Mouse (Mus musculus) splenic B cell, adult 2 months (primary cell): ENCODE measurements around the gene 1700123O20Rik.
A peak's percentile ranks its signal among the peaks of the same experiment; 100 is the strongest.

Source experiments
- DNase-seq: peaks from one replicate; pipeline ENCODE4 v3.0.0-alpha.2; 2011; ENCODE audit warnings: low read depth, low spot score
- H3K27me3 ChIP-seq: 2 replicates; pipeline ENCODE4 v1.6.1; 2012; ENCODE audit warnings: mild to moderate bottlenecking, low read length, moderate library complexity, mixed read lengths; ENCODE audit not compliant: control insufficient read depth, poor library complexity, insufficient read depth, severe bottlenecking
- H3K36me3 ChIP-seq: 2 replicates; pipeline ENCODE4 v1.6.1; 2012; ENCODE audit warnings: mild to moderate bottlenecking, low read length, moderate library complexity, mixed read lengths; ENCODE audit not compliant: control insufficient read depth, poor library complexity, insufficient read depth, severe bottlenecking

1700123O20Rik gene

GRCm38 (mm10) chr14:54652787-54653186, 33.2 kb upstream of the 1700123O20Rik start:
- Histone ChIP-seq H3K27me3 (no peaks in the 10 kb centered on the region), H3K36me3 (peaks cover 18% of the 10 kb centered on the region)
- DNase-seq = no peak

- H3K36me3 ChIP-seq = peaks cover 18% of the 10 kb centered on the region
- DNase-seq = peak; percentile 79
- H3K27me3 ChIP-seq = no peaks in the 10 kb centered on the region
These were observed 32.5 kb upstream of the 1700123O20Rik start for GRCm38 (mm10) chr14:54653496-54653895.

DNA sequence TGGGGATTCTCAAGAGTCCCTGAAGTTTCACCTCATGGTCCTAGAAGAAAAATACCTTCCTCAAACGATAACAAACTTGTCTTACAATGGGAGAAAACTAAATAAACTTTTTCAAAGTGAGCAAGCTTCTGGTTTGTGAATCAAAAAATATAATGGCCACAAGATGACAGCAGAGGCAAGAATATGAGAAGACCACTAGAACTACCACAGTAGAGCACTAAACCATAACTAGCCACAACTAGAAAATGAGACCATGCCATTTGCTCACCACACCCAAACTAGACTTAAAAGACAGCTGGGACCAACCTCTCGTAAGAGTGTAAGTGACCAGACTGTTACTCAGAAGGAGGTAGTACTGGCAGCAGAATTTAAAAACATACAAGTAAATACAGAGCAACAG, 26.0 kb upstream of the 1700123O20Rik start:
- DNase-seq = no peak
- H3K27me3 ChIP-seq = no peaks in the 10 kb centered on the region
- H3K36me3 ChIP-seq = peaks cover 34% of the 10 kb centered on the region

DNA sequence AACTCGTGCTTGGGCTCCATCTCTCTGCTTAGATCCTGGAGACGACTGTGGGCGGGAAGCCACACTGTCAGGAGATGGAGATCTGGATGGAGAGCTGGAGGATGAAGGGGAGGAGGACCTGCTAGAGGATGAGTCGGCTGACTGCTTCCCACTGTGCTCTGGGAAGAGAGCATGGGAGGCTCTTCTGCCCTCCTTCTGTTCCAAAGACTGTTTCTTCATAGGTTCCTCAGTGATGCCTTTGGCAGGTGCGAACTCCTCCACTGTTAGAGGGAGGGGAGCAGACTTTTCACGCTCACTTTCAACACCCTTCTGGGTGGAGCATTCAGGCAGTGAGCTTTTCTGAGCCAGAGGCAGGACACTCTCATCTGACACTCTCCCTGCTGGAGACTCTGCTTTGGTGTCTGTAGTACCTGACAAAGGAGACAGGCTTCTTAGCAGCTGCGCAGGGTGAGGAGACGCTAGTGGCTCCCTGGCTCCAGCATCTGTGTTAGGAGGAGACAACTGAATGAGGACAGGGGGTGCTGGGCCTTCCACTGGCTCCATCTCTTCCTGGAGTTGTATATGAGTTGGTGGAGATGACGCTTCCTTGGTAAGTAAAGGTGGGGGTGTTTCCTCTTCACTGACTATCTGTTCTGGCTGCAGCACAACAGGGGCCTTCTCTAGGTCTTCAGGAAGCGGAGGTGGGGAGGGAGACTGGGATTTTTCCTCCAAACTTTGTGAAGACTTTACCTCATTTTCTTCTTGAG, 21.4 kb upstream of the 1700123O20Rik start:
- no peak for DNase-seq
- no peaks in the 10 kb centered on the region for H3K27me3 ChIP-seq
- H3K36me3 ChIP-seq = peaks cover 27% of the 10 kb centered on the region

DNA sequence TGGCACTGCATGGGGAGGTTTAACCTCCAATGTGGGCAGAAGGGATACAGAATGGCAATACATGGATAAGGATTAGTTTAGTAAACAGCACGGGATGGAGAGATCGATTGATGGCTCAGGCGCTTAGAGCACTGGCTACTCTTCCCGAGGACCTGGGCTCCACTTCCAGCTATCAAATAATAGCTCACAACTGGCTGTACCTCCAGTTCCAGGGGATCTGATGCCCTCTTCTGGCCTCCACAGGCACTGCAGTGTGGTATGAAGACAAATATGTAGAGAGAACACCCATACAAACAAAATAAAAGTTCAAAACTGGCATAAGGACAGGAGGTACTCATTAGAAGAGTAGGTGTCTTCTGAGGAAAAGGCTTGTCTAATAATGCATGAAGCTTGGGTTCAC, 16.6 kb upstream of the 1700123O20Rik start:
- peaks cover 17% of the 10 kb centered on the region for H3K36me3 ChIP-seq
- peak; percentile 65 for DNase-seq
- H3K27me3 ChIP-seq = no peaks in the 10 kb centered on the region

DNA sequence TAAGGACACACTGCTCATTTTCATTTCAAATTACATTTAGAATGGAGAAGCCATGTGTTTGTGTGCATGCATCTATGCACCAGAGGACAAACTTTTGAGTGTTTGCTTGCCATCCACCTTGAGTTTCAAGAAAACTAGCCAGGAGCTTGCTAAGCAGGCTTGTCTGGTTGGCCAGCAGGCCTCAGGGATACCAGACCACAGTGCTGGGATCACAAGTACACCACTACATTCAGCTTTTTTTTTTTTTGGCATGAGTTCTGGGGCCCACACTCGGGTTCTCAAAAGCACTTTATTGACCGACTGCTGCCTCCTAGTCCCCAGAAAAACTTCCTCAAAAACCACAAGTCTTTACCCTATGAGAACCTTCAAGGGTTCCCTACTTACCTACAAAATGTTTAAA, 11.7 kb upstream of the 1700123O20Rik start:
- H3K27me3 ChIP-seq = no peaks in the 10 kb centered on the region
- no peak for DNase-seq
- peaks cover 21% of the 10 kb centered on the region for H3K36me3 ChIP-seq

DNA sequence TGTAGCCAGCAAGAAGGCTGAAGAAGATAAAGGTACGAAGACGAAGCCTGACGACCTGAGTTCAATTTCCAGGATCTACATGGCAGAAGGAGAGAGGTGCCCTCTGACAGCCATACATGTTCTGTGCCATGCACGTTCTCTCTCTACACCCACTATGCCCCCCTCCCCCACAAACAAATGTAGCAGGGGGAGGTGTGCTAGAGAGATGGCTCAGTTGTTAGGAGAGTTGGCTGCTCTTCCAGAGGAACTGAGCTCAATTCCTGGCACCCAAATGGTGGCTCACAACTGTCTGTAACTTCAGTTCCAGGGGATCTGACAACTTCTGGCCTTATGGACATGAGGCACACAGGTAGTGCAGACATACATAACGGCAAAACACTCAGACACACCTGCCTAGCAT, 9.7 kb upstream of the 1700123O20Rik start:
- peaks cover 24% of the 10 kb centered on the region for H3K36me3 ChIP-seq
- no peaks in the 10 kb centered on the region for H3K27me3 ChIP-seq
- no peak for DNase-seq

GRCm38 (mm10) chr14:54678657-54679304, 7.2 kb upstream of the 1700123O20Rik start:
- peaks cover 25% of the 10 kb centered on the region for H3K36me3 ChIP-seq
- no peaks in the 10 kb centered on the region for H3K27me3 ChIP-seq
- no peak for DNase-seq

DNA sequence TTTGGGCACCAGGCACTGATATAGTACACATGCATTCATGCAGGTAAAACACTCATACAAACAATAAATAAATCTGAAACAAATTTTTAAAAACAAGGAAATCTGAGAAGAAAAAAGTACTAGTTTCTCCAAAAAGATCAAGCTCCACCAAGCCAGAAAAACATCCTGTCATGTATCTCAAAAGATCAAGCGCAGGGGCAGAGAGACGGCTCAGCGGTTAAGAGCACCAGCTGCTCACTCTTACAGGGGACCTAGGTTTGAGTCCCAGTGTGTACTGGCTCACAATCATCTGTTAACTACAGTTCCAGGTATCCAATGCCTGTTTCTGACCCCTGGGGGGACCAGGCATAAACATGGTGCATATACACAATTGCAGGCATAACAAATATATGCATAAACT, 3.6 kb upstream of the 1700123O20Rik start:
- no peak for DNase-seq
- H3K36me3 ChIP-seq = peaks cover 11% of the 10 kb centered on the region
- no peaks in the 10 kb centered on the region for H3K27me3 ChIP-seq

DNA sequence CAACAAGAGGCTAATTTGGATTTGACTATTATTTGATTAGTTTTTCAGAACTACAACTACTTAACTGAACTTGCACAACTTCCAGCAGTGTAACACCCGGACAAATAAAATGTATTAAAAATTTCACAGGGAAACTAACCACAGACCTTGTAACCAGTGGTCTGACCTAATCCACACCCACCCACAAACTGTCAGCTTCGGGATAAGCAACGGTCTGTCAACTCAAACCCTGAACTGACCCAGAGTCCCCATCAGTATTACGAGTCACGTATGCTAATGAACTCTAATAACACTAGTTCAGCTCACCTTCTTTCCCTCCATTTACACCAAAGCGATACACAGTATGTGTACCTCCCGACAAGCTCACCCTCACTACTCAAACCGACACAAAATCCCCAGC, 545 bp upstream of the 1700123O20Rik start:
- H3K27me3 ChIP-seq = no peaks in the 10 kb centered on the region
- peaks cover 4% of the 10 kb centered on the region; the same call in 1 of the 2 replicates for H3K36me3 ChIP-seq
- DNase-seq = no peak

DNA sequence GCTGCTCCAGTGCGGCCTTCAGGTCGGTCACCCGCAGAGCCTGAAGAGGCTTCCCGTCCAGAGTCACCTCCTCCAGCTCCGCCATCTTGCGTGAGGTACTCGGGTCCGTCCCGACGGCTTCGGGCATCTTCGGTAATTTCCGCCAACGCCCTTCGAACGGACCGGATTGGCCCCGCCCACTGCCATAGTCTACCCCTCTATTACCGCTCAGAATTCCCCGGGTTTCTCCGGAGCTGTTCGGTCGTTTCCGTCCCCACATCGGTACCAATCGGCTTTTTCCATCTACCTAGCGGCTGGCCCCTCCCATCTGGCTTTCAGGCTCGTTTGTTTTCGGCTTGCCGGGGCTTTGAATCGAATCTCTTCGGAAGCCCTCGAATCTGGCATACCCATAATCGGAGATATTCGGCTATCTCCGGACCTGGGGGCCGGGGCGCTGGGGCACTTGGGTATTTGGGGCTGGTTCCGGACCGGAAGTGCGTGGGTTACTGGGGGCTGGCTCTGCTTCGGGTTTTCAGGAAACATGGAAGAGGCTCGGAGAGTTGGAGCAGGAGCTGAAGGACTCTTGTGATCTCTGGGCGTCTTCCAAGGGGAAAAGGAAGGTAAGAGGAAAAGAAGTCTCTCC, 617 bp downstream of the 1700123O20Rik start, which contains the start of gene Acin1:
Acin1 (minus strand) TSS at position 410 of the 622 bp plus-strand sequence.
- Histone ChIP-seq H3K36me3 (peaks cover 7% of the 10 kb centered on the region; the same call in 1 of the 2 replicates), H3K27me3 (no peaks in the 10 kb centered on the region)
- peak; percentile 100 for DNase-seq

DNA sequence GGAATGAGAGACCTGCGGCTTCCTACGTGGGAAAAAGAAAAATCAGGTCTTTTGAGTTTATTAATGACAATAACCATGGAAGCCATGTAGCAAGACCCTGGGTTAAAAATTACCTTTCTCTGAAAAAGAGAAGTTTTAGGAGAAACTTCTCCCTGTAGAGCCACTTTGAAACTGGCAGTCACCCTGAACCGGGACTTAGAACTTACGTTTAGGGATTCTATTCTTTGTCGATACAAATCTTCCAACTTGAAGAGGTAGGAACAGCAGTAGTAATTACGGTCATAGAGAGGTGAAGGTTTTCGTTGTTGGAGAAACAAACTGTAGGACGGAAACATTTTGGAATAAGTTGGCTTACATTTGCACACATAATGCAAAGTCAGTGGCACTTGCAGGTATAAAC, 1.2 kb downstream of the 1700123O20Rik start:
- no peaks in the 10 kb centered on the region for H3K27me3 ChIP-seq
- peak; percentile 9 for DNase-seq
- H3K36me3 ChIP-seq = peaks cover 7% of the 10 kb centered on the region; the same call in 1 of the 2 replicates

- no peak for DNase-seq
- peaks cover 3% of the 10 kb centered on the region; the same call in 1 of the 2 replicates for H3K36me3 ChIP-seq
- no peaks in the 10 kb centered on the region for H3K27me3 ChIP-seq
These were observed 9.0 kb downstream of the 1700123O20Rik start for GRCm38 (mm10) chr14:54695042-54695441.

GRCm38 (mm10) chr14:54696752-54697151, 10.7 kb downstream of the 1700123O20Rik start:
- H3K27me3 ChIP-seq = no peaks in the 10 kb centered on the region
- H3K36me3 ChIP-seq = no peaks in the 10 kb centered on the region
- DNase-seq = no peak

GRCm38 (mm10) chr14:54698733-54699132, 12.7 kb downstream of the 1700123O20Rik start, which contains the start of gene Gm29776:
TSS of gene Gm29776 (minus strand) at chr14:54698833.
- H3K36me3 ChIP-seq = no peaks in the 10 kb centered on the region
- DNase-seq = no peak

More at GRCm38 (mm10) chr14:54698733-54699132, 12.7 kb downstream of the 1700123O20Rik start, which contains the start of gene Gm29776:
- H3K27me3 ChIP-seq = no peaks in the 10 kb centered on the region
